Mouse (Mus musculus): ENCODE measurements around the gene Rundc3a.
"Not testable (repeated sequence)": the region's sequence is repeated elsewhere in the genome, so short reads cannot be mapped to it uniquely, and the experiment has no call there.

The Rundc3a gene

GRCm38 (mm10) chr11:102393238-102393634, at the start of gene Rundc3a:
Rundc3a (plus strand) TSS chr11:102393403.
- in situ Hi-C loops (cut with MboI, MseI): no loop called here

DNA sequence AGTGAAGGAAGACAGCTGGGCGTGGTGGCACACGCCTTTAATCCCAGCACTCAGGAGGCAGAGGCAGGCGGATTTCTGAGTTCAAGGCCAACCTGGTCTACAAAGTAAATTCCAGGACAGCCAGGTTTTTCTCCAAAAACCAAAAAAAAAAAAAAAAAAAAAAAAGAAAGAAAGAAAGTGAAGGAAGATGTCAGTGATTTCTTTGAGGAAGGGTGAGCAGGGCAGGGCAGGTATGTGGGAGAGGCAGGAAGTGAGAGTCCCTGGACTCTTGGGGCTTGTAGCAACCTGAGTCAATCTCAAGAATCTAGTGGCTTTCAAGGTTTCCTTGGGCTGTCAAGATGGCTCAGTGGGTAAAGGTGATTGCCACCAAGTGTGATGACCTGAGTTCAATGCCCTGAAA, 48.7 kb upstream of the Rundc3a start:
- in situ Hi-C loops (cut with MboI, MseI): no loop called here

DNA sequence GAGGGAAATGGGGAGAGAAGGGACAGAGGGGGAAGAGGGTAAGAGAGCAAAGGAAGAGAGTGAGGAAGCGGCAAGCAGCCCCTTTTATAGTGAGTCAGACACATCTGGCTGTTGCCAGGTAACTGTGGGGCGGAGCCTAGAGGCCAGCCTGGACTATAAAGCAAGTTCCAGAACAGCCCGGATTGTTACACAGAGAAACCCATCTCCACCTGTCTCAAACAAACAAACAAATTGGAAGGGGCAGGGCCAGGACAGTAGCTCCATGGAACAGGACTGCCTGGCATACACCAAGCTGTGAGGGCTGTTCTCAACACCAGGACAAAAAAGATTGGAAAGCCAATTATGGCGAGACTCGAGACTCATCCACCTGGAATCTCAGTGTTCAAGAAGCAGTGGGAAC, 46.3 kb upstream of the Rundc3a start:
- in situ Hi-C loops (cut with MboI, MseI): no loop called here

- in situ Hi-C loops (cut with MboI, MseI): no loop called here
Measured at GRCm38 (mm10) chr11:102347683-102348082, 45.5 kb upstream of the Rundc3a start.

DNA sequence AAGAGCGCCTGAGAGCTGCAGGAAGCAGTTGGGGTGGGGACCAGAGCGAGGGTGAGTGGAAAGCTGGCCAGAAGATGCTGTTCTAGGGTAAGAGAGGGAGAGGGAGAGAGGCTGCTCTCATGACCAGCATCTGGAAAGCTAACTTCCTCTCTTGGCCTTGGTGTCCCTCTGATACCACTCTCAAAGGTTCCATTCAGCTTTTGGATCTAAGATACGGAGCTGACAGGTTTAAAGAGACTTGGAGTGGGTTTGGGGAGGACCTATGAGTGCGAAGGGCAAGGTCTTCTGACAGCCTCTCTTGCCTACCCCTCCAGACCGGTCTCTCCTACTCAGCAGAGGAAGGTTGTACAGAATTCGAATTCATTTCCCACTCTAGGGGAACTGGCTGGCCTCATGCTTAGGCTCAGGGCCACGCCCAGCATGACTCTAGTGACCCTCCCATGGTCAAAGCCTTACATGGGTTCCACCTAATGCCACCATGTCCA, 45.1 kb upstream of the Rundc3a start:
- in situ Hi-C loops (cut with MboI, MseI): no loop called here

GRCm38 (mm10) chr11:102348771-102349170, 44.4 kb upstream of the Rundc3a start:
- in situ Hi-C loops (cut with MboI, MseI): no loop called here

GRCm38 (mm10) chr11:102349189-102349954, 43.8 kb upstream of the Rundc3a start:
- in situ Hi-C loops (cut with MboI, MseI): no loop called here

- in situ Hi-C loops (cut with MboI, MseI): loop anchor here (10.0 kb wide), 1 partner anchor 714 kb away; no protein-coding TSS in a partner anchor
Measured at GRCm38 (mm10) chr11:102350416-102350815, 42.8 kb upstream of the Rundc3a start.

DNA sequence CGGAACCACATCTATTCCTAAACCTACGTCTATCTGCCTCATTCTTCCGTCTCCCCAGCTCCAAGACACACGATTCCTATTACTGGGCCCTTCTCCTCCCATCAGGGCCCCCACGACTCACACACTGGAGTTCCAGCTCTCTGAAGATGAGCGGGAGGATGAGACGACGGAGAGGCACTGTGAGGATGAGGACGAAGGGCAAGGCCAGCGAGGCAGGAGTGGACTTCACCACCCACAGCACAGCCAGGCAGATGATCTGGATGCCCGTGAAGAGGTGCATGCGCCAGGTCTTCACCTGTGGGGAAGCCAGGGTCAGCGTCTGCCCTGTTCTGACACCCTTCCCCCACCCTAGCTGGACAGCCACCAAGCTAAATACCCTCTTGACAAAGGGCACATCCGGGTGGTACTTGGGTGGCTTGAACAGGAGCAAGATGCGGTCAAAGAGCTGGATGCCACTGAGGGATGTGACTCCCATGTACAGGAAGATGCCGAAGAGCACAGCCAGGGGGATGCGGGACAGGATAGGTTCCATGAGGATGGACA, 42.2 kb upstream of the Rundc3a start:
- in situ Hi-C loops (cut with MboI, MseI): loop anchor here (10.0 kb wide), 1 partner anchor 714 kb away; no protein-coding TSS in a partner anchor

DNA sequence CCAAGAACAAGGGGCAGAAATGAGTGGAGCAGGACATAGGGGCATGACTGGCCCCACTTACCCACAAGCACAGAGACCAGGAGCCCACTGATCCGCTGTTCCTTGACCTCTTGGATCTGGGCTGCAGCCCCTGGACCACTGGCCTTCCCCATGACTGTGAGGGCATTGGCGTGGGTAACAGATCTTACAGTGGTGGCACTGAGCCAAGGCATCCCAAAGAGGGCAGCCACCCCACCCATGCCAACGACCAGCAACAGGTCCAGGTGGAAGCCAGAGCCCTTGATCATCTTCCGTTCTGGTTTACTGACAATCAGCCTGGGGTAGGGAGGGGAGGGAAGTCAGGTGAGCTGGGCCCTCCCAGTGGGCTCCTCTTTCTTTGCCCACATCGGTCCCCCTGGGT, 40.8 kb upstream of the Rundc3a start:
- in situ Hi-C loops (cut with MboI, MseI): loop anchor here (10.0 kb wide), 1 partner anchor 712 kb away; no protein-coding TSS in a partner anchor

- in situ Hi-C loops (cut with MboI, MseI): loop anchor here (10.0 kb wide), 1 partner anchor 712 kb away; no protein-coding TSS in a partner anchor
Measured at GRCm38 (mm10) chr11:102353021-102353431, 40.2 kb upstream of the Rundc3a start.

DNA sequence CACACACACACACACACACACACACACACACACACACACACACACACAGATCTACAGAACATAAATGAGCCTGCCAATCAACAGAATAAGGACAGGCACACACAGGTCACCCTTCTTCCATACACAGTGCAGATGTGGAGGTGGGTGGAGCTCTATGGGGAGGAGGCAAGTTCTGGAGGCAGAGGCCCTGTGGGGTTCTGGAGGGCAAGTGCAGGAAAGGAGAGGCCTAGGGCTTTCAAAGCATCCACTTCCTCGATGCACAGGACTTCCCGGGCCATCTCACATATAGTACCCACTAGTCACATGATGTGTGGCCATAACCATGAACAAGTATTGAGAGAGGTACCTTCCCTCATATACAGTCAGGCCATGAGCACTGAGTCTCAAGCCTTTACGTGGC, 37.7 kb upstream of the Rundc3a start:
- in situ Hi-C loops (cut with MboI, MseI): loop anchor here (10.0 kb wide), 1 partner anchor 709 kb away; no protein-coding TSS in a partner anchor

DNA sequence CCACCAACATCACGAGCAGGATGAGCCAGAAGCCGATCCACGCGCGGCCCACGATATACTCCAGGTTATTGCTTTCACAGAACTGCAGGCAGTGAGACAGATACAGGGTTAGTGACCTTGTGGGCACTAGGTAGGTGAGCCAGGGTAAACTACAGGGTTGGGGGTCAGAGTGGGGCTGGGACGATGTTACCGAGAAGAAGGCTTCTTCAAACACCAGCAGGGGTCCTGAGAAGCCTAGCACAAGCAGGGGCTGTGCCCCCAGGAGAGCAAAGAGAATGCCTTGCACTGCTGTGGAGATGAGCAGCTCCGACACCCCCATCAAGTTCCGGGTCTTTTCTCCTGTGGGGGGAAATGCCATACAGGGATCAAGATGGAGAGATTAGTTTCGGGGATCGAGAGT, 37.0 kb upstream of the Rundc3a start:
- in situ Hi-C loops (cut with MboI, MseI): loop anchor here (10.0 kb wide), 1 partner anchor 709 kb away; no protein-coding TSS in a partner anchor

DNA sequence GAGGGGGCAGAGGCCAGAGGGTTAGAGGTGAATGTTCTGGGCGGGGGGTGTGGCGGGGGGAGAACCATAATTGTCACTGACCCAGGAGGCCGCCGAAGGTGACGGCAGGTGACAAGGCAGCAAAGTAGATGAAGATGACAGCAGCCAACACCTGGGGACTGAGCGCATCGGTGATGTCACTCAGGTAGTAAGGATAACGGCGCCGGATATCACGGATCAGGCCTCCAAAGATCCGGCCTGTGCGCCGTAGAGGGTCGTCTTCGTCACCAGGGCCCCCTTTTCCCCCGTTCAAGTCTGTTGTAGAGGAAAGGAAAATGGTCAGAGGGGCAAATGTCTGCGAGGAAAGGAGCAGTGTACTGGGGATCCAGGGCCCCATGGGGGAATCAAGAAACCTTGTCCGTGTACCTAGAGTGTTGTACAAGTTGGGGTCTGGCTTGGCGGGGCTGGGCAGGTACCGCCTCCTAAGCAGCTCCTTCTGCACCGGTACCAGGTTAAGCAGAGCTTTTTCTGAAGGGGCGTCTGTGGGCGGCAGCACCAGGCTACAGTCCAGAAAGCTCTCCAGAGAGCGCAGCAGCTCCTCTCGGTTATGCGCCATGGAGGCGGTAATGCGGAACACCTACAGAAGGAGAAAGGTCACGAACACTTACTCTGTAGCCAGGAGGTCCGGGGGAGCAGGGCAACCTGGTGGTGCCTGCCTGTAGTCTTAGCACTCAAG, 36.4 kb upstream of the Rundc3a start:
- in situ Hi-C loops (cut with MboI, MseI): loop anchor here (10.0 kb wide), 1 partner anchor 708 kb away; no protein-coding TSS in a partner anchor

DNA sequence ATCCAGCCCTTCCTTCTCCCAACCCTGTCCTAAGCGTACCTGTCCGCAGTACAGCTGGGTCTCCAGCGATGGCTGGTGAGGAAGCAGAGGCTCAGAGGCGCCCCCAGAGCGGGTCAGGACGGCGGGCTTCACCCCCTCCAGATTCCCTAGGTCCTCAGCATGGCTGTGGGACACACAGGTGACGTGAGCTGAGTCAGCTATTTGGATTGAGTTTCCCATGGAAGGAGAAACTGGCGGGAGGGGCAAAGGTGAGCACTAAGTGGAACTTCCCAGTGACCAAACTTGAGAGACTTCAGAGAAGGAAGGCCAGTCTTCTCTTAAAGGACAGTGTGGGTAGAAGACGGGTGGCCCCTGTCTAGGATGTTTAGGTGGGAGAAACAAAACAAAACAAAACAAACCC, 34.8 kb upstream of the Rundc3a start:
- in situ Hi-C loops (cut with MboI, MseI): loop anchor here (10.0 kb wide), 1 partner anchor 706 kb away; no protein-coding TSS in a partner anchor

DNA sequence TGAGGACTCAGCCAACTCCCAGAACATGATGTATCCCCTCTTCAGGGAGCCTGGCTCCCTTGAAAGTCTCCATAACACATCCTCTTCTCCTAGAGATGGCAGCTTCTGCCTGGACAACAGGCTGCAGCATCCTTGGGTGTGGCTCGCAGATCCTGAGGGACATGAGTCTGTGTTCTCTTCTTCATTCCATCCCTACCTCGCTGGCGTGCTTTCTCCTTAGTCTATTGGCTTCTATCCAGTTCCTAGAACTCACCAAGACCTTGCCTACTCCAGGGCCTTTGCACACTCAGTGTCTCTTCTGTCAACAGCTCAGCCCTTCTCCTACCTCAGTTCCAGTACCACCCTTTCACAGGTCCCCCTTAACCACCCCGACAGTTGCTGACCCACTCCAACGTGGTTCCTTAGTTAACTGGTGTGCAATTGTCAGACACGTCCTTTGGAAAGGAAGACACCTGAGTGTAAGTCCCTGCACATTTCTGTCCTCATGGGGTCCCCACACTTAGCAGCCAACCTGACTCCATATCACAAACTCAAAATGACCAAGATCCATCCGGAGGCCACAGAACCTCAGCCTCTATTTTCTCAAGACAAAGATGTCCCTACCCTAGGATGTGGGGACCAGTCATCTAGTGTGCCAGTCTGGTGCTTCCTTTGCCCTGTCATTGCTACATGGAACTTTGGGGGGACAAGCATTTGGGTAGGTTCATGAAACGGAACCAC, 31.3 kb upstream of the Rundc3a start:
- in situ Hi-C loops (cut with MboI, MseI): no loop called here

GRCm38 (mm10) chr11:102363623-102364022, 29.6 kb upstream of the Rundc3a start:
- in situ Hi-C loops (cut with MboI, MseI): no loop called here

DNA sequence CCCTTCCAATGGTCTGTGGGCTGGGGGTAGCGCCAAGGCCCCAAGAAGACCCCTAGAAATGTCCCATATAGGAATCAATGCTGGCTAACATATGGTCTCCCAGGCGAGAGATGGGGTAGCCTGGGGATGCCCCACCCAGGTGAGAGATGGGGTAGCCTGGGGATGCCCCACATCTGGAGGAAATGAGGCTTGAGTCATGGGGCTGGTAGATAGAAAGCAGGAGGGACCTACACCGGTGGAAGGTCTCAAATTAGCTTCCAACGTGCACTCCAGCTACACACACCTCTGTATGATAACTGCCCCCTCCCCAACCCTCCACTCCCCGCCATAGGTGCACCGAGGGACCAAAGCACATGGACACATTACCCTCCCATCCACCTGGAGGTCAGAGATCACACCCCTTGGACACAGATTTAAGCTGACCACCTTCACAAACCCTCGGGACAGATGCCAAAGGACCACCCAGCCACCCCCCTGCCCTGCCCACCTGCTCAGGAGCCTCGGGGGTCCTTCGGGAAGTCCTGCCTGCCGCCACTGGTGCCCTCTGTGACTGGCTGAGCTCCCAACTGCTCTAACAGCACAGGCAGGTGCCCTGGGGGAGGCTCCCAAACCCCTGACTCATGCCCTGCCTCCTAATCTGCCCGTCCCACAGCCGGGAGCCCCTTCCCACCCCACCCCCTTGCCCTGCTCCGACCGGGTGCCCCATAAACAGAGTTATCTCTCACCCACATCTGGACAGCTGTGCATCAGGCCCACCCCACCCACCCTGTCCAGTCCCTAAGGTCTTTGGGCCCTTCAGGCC, 28.4 kb upstream of the Rundc3a start:
- in situ Hi-C loops (cut with MboI, MseI): no loop called here

DNA sequence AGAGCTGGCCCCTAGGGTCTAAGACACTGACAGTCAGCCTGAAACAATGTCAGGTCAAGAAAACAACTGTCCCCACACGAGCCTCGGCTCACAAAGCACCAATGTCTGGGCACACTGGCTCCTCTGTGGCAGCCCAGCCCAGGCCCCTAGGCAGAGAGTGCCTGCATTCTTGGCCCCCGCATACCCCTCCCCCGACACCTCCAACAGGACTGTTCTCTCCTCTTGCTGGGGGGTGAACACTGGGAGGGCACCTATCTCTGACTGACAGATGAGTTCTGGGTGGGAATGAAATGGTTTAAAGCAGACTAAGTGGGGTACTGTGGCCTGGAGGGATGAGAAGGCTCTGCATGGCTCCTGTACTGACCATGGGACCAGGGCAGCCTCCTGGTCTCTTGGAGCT, 27.5 kb upstream of the Rundc3a start:
- in situ Hi-C loops (cut with MboI, MseI): no loop called here

- in situ Hi-C loops (cut with MboI, MseI): not testable (repeated sequence)
Measured at GRCm38 (mm10) chr11:102366103-102366502, 27.1 kb upstream of the Rundc3a start, which contains the start of gene Slc4a1. Slc4a1 (minus strand) TSS chr11:102366203.

All from T-helper 2 cell (primary cell).